Mouse (Mus musculus) intestine, embryonic 15.5 days (tissue): ENCODE data around the gene Tox2. TPM values are rescaled to one million over a fixed set of nuclear protein-coding genes. Genes with fewer than 3 reads are reported as not detected.
A peak's percentile ranks its signal among the peaks of the same experiment; 100 is the strongest.

ENCODE experiments used
- ATAC-seq: fragments of 200-750 bp; cut with Nextera tagmentation; 2 replicates; pipeline ENCODE4 v1.8.0; 2017; ENCODE audit warnings: moderate TSS enrichment, moderate library complexity
- H3K27ac ChIP-seq: fragments of 300-500 bp; sonication (generic); 2 replicates; pipeline ENCODE4 v1.5.1; 2015; ENCODE audit warnings: mild to moderate bottlenecking, inconsistent platforms
- H3K27me3 ChIP-seq: fragments of 300-500 bp; sonication (generic); replicated peaks from 2 replicates; pipeline ENCODE4 v1.6.1; 2015; ENCODE audit warnings: inconsistent platforms
- H3K36me3 ChIP-seq: fragments of 300-500 bp; sonication (generic); 2 replicates; pipeline ENCODE4 v1.6.1; 2015; ENCODE audit warnings: inconsistent platforms
- H3K4me1 ChIP-seq: fragments of 300-500 bp; sonication (generic); replicated peaks from 2 replicates; pipeline ENCODE4 v1.6.1; 2015; ENCODE audit warnings: inconsistent platforms
- H3K4me2 ChIP-seq: fragments of 300-500 bp; sonication (generic); replicated peaks from 2 replicates; pipeline ENCODE4 v1.6.1; 2015; ENCODE audit warnings: mild to moderate bottlenecking, inconsistent platforms
- H3K4me3 ChIP-seq: fragments of 300-500 bp; sonication (generic); replicated peaks from 2 replicates; pipeline ENCODE4 v1.5.1; 2015; ENCODE audit warnings: inconsistent platforms
- H3K9ac ChIP-seq: fragments of 300-500 bp; sonication (generic); 2 replicates; pipeline ENCODE4 v1.6.1; 2015; ENCODE audit warnings: inconsistent platforms
- H3K9me3 ChIP-seq: fragments of 300-500 bp; sonication (generic); 2 replicates; pipeline ENCODE4 v1.6.1; 2016; ENCODE audit warnings: inconsistent platforms
- WGBS: fragments of 180-500 bp; shearing (Covaris S2); methylation state at CpG from one replicate; pipeline ENCODE4 v1.1.7; 2015; 5-methylcytosine and 5-hydroxymethylcytosine counted together
- polyA plus RNA-seq: library from polyadenylated mRNA; unstranded; fragments of >200 nt; fragmentation: Nextera tagmentation; extraction: Ambion mirVana; gene quantifications from 2 replicates; pipeline ENCODE4 v1.2.1, GENCODE M21; 2015

Tox2 gene
- polyA plus RNA-seq, 1 experiment from 2014 or later: 6.1 TPM

DNA sequence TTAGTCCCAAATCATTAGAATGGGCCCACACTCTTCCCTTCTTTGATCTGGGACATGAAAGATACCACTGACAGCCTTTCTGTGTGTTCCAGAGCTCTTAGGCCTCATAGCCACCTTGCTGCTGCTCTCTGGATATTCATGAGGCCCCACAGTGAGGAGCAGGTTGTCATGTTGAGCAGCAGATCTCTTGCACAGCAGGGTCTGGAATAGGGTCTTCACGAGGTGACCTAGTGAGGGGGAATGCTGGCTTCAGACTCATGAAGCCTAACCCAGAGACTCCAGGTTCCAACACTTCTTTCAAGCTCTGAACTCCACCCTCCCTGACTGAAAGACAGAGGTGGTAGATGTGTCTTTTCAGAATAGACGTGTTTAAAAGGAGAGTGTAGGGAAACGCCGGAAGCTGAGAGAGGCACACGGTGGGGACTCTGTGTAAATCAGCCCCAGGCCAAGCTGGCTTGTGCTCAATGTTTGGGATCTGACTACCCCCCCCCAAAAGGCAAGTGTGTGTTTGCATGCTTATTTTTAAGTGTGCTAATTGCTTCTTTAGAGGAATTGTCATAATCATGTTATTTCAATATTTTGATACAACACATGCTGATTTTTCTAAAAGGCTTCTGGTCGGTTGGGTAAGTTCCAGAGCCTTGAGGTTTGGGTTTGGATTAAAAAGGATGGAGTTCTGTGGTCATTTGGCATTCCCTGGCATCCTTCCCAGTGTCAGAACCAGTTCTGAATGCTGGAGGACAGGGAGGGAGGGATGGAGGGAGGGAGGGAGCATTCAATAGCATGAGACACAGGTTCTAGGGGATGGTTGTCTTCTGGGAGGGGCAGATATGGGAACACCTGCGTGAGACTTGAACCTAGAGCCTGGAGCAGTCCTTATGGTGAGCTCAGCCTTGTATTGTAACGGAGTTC lies 68.9 kb downstream of the Tox2 start:
- Histone ChIP-seq H3K4me1 (no peaks in the 10 kb centered on the region), H3K36me3 (no peaks in the 10 kb centered on the region), H3K4me3 (no peak overlapping the region), H3K27me3 (no peaks in the 10 kb centered on the region), H3K9ac (no peak overlapping the region), H3K27ac (no peak overlapping the region), H3K4me2 (no peak overlapping the region), H3K9me3 (no peaks in the 10 kb centered on the region)
- WGBS: 59% methylated on average over 8 of the region's 8 CpGs
- ATAC-seq: no peak

DNA sequence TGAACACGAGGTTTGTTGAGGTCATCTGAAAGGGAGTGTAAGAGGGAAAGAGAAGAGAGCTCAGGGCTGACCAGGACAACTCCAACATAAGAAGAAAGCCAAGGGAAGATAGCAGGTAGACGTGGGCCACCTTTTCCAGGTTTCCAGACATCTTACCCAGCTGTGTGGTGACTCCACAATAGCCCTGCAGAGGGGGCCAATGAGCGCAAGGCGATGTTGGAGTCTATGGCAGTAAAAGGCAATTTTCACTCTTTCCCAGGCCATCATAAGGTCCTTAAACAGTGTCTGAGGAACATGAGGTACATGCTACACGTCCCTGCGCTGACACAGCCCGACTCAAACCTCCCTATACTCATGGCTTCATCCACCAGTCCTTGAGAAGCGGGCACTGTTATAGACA lies 70.9 kb downstream of the Tox2 start:
- Histone ChIP-seq H3K4me1 (0 out of 2 replicates have a peak, but pooled peaks cover 4% of the 10 kb centered on the region), H3K4me2 (no peak overlapping the region), H3K36me3 (no peaks in the 10 kb centered on the region), H3K27me3 (no peaks in the 10 kb centered on the region), H3K9ac (no peak overlapping the region), H3K9me3 (no peaks in the 10 kb centered on the region), H3K4me3 (no peak overlapping the region), H3K27ac (no peak overlapping the region)
- no peak for ATAC-seq
- 77% methylated on average over 8 of the region's 8 CpGs for WGBS

DNA sequence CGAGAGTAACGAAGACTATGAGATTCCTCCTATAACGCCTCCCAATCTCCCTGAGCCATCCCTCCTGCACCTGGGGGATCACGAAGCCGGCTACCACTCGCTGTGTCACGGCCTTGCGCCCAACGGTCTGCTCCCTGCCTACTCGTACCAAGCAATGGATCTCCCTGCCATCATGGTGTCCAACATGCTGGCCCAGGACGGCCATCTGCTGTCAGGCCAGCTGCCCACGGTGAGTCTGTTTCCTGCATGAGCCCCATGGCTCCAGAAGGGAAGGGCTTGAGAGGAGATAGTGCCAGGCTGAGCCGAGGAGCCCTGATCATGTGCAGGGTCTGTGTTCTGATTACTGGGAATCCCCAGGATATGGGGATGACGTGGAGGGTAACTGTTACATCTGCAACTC lies 73.1 kb downstream of the Tox2 start:
- H3K4me2 ChIP-seq: no peak overlapping the region
- H3K9me3 ChIP-seq: no peaks in the 10 kb centered on the region
- H3K9ac ChIP-seq: no peak overlapping the region
- no peaks in the 10 kb centered on the region for H3K36me3 ChIP-seq
- H3K4me3 ChIP-seq: no peak overlapping the region
- 89% methylated on average over 14 of the region's 14 CpGs for WGBS
- H3K27ac ChIP-seq: no peak overlapping the region
- no peak for ATAC-seq
- 0 out of 2 replicates have a peak, but pooled peaks cover 4% of the 10 kb centered on the region for H3K4me1 ChIP-seq
- no peaks in the 10 kb centered on the region for H3K27me3 ChIP-seq

DNA sequence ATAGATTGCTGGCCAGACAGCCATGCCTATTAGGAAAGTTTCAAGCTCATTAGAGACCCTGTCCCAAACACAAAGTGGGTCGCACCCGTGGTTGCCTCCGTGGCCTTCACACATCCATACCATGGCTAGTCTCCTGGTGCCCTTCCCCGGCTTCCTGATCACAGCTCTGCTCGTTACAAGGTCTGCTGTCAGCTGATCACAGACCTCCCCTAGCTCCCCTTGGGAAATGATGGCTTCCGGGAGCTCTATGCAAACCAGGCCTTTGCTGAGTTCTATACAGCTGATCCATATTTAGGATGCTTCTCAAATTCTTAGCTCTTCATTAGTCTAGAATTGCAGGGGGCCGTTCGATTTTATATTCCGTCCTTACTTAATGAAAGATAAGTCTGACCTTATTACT lies 75.1 kb downstream of the Tox2 start:
- no peaks in the 10 kb centered on the region for H3K9me3 ChIP-seq
- no peak overlapping the region for H3K4me3 ChIP-seq
- 43% methylated on average over 9 of the region's 9 CpGs for WGBS
- no peak overlapping the region for H3K9ac ChIP-seq
- H3K27me3 ChIP-seq: no peaks in the 10 kb centered on the region
- no peak overlapping the region for H3K27ac ChIP-seq
- H3K4me2 ChIP-seq: no peak overlapping the region
- H3K4me1 ChIP-seq: 0 out of 2 replicates have a peak, but pooled peaks cover 4% of the 10 kb centered on the region
- ATAC-seq: 0 out of 2 replicates have a peak, but pooled peaks have one; percentile 19
- H3K36me3 ChIP-seq: no peaks in the 10 kb centered on the region

DNA sequence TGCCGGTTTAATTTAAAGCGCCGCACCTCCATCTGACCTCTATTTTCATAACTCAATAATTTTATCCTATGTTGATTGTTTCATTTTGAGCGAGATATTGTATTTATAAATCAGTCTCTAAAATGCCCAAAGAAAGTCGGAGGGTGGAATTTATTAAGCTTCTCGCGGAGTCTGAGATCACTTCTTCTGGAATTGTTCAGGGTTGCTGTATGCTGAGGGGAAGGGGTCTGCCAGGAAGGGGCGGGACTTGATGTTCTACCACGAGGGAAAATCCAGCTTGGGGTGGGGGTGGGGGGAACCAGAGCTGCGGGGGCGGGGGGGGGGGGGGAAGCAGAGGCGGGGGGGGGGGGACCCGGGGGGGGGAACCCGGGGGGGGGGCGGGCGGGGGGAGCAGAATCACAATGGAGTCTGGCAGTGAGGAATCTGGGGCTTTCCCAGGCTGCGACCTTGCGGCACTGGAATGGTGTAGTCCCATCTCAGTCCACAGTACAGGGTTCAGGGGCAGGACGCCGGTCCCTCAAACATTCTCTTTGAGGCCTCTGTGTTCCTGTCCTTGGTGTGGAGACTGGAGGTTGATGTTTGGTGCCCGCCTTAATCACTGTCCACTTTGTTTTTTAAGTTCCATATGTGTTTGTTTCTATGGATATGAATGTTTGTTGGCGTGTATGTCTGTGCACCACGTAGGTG lies 77.9 kb downstream of the Tox2 start:
- H3K4me1 ChIP-seq: peaks cover 12% of the 10 kb centered on the region; the same call in 1 of the 2 replicates
- H3K9me3 ChIP-seq: no peaks in the 10 kb centered on the region
- H3K9ac ChIP-seq: no peak overlapping the region
- H3K27me3 ChIP-seq: no peaks in the 10 kb centered on the region
- H3K4me2 ChIP-seq: no peak overlapping the region
- H3K36me3 ChIP-seq: no peaks in the 10 kb centered on the region
- H3K27ac ChIP-seq: no peak overlapping the region
- H3K4me3 ChIP-seq: no peak overlapping the region
- 58% methylated on average over 16 of the region's 23 CpGs for WGBS
- ATAC-seq: no peak

DNA sequence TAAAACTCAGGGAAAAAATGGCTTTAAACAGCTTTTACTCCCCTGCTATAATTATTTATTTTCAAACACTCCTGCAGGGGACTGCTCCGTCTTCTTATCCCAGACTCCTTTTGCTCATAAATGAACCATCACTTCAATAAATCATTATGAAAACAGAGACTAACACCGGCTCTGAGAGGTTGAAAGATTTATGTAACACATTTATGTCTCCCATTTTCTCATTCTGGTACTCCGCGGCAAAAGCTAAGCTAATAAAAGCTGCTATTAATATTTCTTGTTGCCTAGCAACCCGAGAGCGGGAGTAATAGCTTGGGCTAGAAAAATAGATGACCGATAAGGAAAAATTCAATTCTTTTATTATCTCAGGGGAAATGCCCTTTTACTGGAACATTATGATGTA lies 81.9 kb downstream of the Tox2 start:
- no peaks in the 10 kb centered on the region for H3K27me3 ChIP-seq
- WGBS: 18% methylated on average over 7 of the region's 7 CpGs
- no peak overlapping the region for H3K9ac ChIP-seq
- H3K4me2 ChIP-seq: peak overlapping the region; percentile 48
- ATAC-seq: peak; percentile 44
- no peaks in the 10 kb centered on the region for H3K9me3 ChIP-seq
- H3K36me3 ChIP-seq: no peaks in the 10 kb centered on the region
- H3K27ac ChIP-seq: no peak overlapping the region
- H3K4me1 ChIP-seq: peaks cover 22% of the 10 kb centered on the region
- no peak overlapping the region for H3K4me3 ChIP-seq

DNA sequence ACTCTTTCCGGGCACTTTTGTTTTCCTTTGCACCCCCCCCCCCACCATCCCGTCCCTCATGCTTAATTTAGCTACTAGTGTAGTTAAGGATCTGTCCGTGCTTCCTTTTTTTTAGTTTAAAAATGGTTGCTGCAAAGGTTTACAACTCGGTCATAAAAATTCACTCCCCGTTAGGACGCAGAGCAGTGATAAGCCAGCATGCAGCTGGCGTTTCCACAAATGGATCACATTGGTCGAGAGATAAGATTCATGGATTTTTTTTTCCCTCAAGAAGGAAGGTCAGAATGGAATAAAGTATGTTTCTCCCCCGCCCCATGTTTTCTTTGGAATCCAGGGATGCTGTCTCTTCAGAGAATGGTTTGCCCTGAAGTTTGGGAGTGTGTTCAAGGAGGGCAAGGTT lies 82.4 kb downstream of the Tox2 start:
- no peaks in the 10 kb centered on the region for H3K9me3 ChIP-seq
- no peaks in the 10 kb centered on the region for H3K36me3 ChIP-seq
- H3K4me2 ChIP-seq: peak overlapping the region; percentile 48
- H3K27me3 ChIP-seq: peaks cover 4% of the 10 kb centered on the region; the same call in 1 of the 2 replicates
- 19% methylated on average over 9 of the region's 9 CpGs for WGBS
- H3K9ac ChIP-seq: no peak overlapping the region
- peak overlapping the region; percentile 66 for H3K27ac ChIP-seq
- H3K4me1 ChIP-seq: peaks cover 22% of the 10 kb centered on the region
- H3K4me3 ChIP-seq: no peak overlapping the region
- ATAC-seq: peak; percentile 62

DNA sequence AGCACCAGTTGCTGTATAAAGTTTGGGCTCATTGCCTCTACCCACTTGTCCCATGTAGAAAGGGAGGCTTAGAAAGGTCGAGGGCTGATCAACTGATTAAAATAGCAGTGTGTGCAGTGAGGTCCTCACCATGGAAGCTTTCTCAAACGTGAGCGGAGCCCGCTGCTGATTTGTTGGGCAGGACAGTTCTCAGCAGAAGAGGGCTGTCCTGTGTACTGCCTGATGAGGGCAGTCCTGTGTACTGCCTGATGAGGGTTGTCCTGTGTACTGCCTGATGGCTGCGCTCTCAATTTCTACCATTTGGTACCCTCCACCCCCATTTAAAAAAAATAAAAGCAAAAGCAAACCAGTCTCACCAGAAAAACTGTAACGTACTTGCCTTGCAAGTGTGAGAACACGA lies 82.8 kb downstream of the Tox2 start:
- peaks cover 22% of the 10 kb centered on the region for H3K4me1 ChIP-seq
- H3K36me3 ChIP-seq: no peaks in the 10 kb centered on the region
- peak; percentile 72 for ATAC-seq
- 40% methylated on average over 7 of the region's 7 CpGs for WGBS
- H3K4me3 ChIP-seq: no peak overlapping the region
- H3K27me3 ChIP-seq: peaks cover 4% of the 10 kb centered on the region; the same call in 1 of the 2 replicates
- no peak overlapping the region for H3K9ac ChIP-seq
- H3K9me3 ChIP-seq: no peaks in the 10 kb centered on the region
- H3K4me2 ChIP-seq: peak overlapping the region; percentile 48
- peak overlapping the region; percentile 66 for H3K27ac ChIP-seq

DNA sequence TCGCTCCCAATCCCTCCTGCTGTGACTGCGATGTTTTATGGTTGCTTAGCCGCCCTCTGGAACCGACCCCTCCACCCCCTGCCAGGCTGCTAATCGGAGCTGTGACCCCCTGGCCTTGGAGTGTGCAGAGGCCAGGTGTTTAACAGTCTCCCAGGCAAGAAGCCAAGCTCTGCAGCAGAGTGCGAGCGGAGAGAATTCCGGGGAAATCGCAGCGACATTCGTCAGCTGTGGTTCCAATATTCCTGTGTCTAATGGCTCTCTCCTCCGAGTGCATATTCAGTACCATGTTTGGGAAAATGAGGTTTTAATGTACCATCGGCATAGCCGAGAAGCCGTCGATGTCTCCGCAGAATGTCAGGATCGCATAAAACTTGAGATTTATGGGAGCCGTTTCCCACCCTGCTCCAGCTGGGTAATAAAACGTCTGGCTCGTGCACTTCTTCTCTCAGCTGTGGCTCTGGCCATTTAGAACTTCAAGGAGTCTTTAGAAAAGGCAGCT lies 86.0 kb downstream of the Tox2 start:
- Histone ChIP-seq H3K4me3 (peak overlapping the region; percentile 9; the same call in 1 of the 2 replicates), H3K36me3 (no peaks in the 10 kb centered on the region), H3K4me1 (peaks cover 22% of the 10 kb centered on the region), H3K9ac (peak overlapping the region; percentile 24; the same call in 1 of the 2 replicates), H3K9me3 (no peaks in the 10 kb centered on the region), H3K27ac (0 out of 2 replicates have a peak overlapping the region, but pooled peaks have one; percentile 33), H3K27me3 (peaks cover 4% of the 10 kb centered on the region; the same call in 1 of the 2 replicates), H3K4me2 (peak overlapping the region; percentile 66)
- peak; percentile 52 for ATAC-seq
- 1% methylated on average over 21 of the region's 21 CpGs for WGBS

DNA sequence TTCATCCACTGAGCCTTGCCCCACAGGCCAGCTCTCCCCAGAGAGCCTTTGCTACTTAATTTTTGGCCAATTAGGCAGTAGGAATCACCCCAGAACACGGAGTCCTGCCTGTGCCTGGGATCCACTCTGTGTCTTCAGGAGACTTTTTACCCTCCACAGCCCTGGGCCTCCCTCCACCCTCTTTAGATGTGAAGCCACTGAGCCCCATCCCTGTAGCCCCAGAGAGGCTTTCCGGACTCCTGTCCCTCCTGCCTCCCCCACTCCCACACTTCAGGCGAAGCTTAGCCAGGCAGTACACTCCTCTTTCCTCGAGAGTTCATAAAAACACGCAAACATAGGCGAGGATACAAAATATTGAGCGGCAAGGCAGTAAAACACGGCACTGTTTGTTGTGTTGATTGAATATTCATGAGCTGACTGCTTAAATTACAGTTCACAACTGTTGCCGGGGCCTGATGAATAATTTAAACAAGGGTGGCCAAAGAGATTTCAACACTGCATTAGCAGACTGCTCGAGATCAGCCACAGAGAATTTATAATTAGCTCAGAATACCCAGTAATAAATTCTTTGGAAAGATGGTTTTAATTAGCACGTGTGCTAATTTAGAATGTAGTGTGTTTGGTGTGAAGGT lies 94.2 kb downstream of the Tox2 start:
- Histone ChIP-seq H3K9ac (no peak overlapping the region), H3K4me1 (peaks cover 9% of the 10 kb centered on the region; the same call in 1 of the 2 replicates), H3K27ac (no peak overlapping the region), H3K4me3 (no peak overlapping the region), H3K27me3 (no peaks in the 10 kb centered on the region), H3K9me3 (no peaks in the 10 kb centered on the region), H3K36me3 (no peaks in the 10 kb centered on the region), H3K4me2 (no peak overlapping the region)
- ATAC-seq: no peak
- WGBS: 59% methylated on average over 11 of the region's 11 CpGs

DNA sequence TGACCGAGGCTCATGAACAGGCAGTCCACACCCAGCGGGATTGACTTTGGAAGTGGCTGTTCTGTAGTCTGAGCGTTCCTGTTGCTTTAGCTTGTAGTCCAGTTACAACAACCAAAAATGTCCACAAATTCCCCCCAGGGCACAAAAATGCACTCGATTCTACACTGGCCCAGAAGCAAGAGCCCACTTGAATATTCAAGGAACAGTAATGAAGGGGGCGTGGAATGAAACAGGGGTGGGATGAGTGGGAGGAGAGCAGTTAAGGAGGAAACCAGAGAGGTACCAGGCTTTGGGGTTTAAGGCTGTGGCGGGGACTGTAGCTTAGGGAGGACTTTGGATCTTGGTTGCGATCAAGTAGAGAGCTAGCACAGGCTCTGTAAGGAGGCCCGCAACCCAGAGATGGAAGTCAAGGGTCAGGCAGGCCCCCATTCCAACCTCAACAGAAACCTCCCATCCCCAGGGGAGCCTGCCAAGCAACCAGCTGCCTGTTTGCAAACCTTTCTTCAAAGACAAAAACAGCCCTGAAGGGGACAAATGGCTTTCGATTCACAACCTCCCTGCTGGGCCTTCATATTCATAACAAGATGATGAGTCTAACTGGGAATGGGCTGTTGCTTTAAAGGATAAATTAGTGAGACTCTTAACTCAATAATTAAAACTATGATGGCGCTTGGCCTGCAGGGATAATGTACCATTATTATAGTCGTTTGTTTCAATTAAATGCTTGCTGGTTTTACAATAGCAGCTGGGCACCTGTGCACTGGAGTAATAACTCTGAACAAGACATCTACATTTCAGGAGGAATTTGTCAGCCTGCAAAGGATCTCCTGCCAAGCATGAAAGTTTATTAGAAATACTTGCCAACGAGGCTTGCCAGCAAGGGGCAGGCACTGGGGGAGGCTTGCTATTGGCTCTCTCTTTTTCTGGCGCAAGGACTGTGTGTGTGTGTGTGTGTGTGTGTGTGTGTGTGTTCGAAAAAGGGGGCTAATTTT lies 97.4 kb downstream of the Tox2 start:
- ATAC-seq: no peak
- WGBS: 50% methylated on average over 14 of the region's 14 CpGs
- Histone ChIP-seq H3K9me3 (no peaks in the 10 kb centered on the region), H3K4me3 (no peak overlapping the region), H3K27ac (no peak overlapping the region), H3K36me3 (no peaks in the 10 kb centered on the region), H3K27me3 (0 out of 2 replicates have a peak, but pooled peaks cover 3% of the 10 kb centered on the region), H3K4me1 (peaks cover 9% of the 10 kb centered on the region; the same call in 1 of the 2 replicates), H3K9ac (no peak overlapping the region), H3K4me2 (no peak overlapping the region)
